Mouse (Mus musculus) v-Abl transformed pro-B cells (cell line): ENCODE measurements around the gene Rsph14.
"Not testable (repeated sequence)": the region's sequence is repeated elsewhere in the genome, so short reads cannot be mapped to it uniquely, and the experiment has no call there.

ENCODE experiments used
- in situ Hi-C, 2 experiments: fragments of 400-800 bp; cut with MboI; formaldehyde crosslinking; loops; one replicate each; pipeline ENCODE4 v1.15.1; 2025; ENCODE audit not compliant: unreplicated experiment in 2 of 2

Rsph14 gene

DNA sequence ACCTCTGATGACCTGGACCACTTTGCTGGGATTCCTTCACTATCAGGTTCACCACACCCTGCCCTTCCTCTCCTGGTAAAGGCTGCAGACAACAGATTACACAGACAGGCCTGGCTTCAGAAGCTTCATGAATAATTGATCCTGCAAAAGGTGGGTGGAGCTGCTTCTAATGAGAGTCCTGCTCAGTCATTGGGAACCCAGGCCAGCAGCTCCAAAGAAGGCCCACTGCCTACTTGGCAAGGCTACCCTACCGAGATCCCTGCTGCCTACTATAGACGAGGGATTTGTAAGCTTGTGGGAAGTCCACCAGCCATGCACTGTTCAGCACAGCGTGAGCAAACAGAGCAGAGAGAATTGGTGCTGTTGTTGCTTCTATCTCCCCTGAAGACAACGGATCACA, 23.9 kb upstream of the Rsph14 start:
- in situ Hi-C loops = loop anchor here (5.0 to 25.0 kb wide), 5 partner anchors 96 to 431 kb away; no protein-coding TSS in a partner anchor

DNA sequence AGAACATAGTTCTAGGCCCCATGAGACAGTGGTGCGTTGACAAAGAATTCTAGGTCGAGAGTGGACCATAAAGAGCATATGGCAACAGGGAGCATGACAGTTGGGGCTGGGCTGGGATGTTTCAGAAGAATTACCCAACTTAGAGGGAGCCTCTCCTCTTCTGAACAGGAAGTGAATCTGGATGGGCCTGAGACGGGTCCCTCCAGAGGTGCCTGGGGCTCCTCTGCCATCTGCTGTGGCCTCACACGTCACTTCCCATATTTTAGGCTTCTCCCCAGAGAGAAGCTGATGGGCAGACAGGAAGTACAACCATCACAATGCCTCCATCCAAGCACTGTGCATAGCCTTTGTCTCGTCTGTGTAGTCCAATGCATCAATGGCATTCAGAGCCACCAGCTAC, 23.3 kb upstream of the Rsph14 start:
- in situ Hi-C loops = loop anchor here (5.0 to 25.0 kb wide), 5 partner anchors 97 to 432 kb away; no protein-coding TSS in a partner anchor

DNA sequence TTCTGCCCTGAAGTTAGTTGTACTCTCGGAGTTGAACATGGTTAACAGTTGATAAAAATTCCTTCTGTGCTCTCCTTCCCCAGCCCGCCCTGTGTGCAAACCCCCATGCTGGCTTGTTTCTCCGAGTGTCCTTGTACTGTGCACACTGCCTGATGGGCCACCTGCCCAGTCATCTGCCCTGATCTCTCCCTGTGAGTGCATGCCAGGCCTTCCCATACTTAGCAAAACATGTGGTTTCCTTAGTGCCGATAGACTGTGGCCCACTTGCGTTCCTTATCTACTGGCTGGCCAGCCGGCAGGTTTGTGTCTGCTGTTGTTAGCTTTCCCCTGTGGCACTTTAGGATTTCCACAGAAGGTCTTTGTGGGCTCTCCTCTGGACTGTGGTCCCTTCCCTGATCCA, 21.7 kb upstream of the Rsph14 start:
- in situ Hi-C loops = loop anchor here (10.0 to 25.0 kb wide), 3 partner anchors 109 to 433 kb away; no protein-coding TSS in a partner anchor

DNA sequence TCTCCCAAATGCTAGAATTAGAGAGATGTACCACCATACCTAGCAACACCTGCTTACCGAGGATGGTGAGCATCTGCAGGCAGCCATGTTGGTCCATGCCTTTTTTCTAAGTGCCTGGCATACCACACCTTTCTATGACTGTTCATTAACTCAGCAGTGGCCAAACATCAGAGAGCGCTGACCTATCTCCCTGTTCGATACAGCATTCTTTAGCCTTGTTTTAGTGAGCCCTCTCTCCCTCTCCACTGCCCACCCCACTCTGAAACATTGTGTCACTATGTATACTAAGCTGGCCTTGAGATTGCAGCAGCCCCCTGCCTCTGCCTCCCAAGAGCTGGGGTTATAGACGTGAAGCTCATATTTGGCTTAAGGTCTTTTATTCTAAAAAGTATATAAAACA, 21.3 kb upstream of the Rsph14 start:
- in situ Hi-C loops = loop anchor here (10.0 to 25.0 kb wide), 3 partner anchors 109 to 434 kb away; no protein-coding TSS in a partner anchor

DNA sequence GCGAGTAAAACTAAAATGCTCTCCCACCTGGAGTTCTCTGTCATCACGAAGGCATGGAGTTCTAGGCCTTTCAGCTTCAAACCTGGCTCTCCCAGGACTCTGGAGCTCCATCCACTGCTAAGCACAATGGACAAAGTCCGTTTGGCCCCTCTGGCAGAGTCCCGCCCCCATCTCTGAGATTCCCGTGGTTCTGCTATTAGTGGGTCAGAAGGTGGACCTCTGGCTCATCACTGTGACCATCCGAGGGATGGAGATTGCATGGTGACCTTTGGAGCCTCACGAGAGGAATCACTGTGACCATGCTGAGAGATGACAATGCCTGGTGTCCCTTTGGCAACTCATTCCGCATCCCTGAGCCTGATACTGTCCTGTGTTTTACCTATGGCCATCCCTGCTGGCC, 20.5 kb upstream of the Rsph14 start:
- in situ Hi-C loops = loop anchor here (10.0 to 25.0 kb wide), 3 partner anchors 108 to 434 kb away; no protein-coding TSS in a partner anchor

DNA sequence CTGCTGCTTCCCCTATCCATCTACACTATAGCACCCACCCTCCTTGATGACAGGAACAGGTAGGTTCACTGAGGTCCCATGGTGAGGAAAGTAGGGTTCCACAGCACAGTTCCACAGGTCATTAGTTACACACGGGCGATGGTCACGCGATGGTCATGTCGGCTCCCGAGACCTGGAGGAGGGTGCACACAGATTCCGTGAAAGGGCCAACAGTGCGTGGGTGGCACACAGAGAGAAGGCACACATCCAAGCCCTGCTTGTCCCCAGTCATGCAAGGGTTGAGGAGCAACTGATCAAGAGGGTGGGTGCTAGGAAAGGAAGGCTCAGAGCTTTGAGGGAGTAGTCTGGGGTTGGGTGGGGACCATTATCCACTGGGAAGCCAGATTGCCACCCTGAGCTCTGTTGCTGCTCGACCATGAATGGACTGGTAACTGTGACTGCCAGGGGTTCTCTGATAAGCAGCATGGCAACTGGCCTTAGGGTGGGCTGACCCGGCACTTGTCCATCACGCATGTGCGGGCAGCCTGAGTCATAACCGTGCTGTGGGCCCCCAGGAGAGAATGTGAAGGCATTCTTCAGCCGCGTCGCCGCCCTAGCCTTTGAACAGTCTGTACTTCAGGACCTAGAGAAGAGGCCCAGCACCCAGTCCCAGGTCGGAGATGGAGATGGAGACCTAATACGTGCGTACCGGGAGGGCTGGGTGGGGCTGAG, 19.1 kb upstream of the Rsph14 start:
- in situ Hi-C loops = loop anchor here (10.0 to 25.0 kb wide), 3 partner anchors 107 to 436 kb away; no protein-coding TSS in a partner anchor

DNA sequence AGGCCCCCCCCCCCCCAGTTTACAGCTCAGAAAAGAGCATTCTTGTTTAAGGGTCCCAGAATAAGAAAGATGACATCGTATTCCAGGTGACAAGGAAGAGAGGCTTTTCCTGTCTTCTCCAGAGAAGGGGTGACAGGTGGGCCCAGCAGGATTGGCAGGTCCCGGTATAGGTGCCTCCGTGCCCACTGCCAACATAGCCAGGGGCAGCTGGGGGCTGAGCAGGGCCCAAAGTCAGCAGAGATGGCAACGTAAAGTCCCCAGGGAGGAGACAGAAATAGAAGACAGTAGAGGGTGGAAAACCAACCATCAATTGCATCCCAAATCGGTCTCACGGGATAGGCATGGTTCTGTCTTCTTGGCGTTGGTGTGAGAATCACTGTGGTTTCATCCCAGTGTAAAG, 16.3 kb upstream of the Rsph14 start:
- in situ Hi-C loops = no loop called here

DNA sequence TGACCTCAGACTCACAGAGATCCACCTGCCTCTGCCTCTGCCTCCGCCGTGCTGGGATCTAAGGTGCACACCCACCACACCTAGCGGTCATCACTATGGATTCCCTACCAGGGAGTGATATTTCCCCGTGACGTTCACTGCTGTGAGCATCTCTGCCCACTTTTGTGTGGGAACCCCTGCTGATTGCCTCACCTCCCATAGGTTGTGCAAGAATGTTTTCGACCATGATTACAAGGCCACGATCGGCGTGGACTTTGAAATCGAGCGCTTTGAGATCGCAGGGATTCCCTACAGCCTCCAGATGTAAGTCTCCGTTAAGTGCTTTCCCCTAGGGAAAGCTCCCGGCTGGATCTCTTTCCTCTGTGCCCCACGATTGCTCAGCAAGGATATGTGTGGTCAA, 13.4 kb upstream of the Rsph14 start:
- in situ Hi-C loops = no loop called here

DNA sequence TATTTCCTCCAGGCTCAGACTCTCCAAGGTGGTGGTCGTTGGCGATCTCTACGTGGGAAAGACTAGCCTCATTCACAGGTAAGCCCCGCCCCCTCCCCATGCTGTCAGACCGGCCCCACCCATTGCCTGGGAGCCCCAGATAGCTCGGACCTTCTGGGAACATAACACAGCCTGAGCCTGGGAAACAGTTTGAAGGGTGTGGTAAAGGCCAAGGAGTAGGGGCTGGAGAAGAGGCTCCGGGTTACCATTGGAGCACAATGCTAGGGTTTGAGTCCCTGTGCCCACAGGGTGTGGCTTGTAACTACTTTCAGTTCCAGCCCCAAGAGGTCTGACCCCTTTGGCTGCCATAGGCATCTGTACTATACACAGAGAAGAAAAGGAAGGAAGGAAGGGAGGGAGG, 12.1 kb upstream of the Rsph14 start:
- in situ Hi-C loops = no loop called here

DNA sequence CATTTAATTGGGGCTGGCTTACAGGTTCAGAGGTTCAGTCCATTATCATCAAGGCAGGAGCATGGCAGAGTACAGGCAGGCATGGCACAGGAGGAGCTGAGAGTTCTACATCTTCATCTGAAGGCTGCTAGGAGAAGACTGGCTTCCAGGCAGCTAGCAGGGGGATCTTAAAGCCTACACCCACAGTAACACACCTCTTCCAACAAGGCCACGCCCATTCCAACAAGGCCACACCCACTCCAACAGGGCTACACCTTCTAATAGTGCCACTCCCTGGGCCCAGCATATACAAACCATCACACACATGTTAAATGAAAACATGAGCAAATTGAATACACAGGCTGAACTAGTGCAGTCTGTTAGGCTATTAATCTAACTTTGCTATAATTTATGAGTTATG, 9.7 kb upstream of the Rsph14 start:
- in situ Hi-C loops = not testable (repeated sequence)

DNA sequence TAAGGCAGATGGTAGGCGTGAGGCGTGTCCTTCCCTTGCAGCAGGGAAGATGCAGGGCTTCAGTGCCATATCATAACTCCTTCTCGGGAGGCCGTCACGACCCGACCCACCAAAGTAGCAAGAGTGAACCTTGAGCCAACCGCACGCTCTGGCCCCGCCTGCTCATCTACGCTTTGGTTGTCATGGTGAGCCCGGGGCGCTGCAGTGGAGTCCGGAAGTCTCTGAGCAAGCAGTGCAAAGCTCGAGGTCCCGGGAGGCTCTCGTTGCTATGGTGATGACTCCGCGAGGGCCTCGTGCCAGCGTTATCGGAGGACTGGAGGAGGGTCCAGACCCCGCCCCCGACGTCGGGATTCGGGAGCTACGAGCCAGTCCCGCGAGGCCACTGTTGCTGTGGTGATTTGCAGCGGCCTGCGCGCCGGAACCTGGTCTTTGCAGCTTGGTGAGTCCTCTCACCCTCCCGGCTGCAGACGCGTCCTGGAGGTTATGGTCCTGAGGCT, 4.5 kb upstream of the Rsph14 start, which contains the start of gene Rab36:
Gene Rab36 (plus strand): TSS at position 176 of the 497 bp plus-strand sequence.
- in situ Hi-C loops = no loop called here

DNA sequence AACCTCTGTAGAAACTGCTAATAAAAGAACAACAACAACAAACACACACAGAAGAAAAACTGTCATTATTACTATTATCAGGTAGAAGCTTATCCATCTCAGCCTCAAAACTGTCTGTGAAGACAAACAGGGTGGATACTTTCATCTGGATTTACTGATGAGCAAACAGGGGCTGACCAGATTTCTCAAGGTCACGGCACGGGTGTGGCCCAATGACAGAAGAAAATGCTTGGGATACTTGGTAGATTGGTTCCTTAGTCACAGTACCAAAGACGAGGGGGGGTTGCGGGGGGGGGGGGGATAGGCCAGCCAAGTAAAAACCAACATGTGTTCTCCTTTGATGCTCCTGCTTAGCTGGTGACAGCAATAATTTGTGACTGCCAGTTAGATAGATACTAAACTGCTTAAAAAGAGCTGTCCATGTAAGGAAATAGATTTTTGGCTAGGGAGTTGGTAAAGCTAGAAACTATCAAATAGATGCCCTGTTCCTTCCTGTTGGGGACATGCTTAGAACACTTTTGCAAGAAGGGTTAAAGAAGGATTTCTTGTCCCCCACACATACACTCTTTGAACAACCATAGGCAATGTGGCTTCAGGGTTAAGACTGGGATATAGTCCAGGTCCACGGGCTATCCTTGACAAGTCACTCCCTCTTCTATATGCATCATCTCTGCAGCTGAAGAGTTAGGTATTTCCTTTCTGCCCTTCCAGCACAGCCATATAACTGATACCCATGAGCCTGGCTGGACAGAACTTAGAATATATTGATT, 856 bp downstream of the Rsph14 start:
- in situ Hi-C loops = no loop called here

DNA sequence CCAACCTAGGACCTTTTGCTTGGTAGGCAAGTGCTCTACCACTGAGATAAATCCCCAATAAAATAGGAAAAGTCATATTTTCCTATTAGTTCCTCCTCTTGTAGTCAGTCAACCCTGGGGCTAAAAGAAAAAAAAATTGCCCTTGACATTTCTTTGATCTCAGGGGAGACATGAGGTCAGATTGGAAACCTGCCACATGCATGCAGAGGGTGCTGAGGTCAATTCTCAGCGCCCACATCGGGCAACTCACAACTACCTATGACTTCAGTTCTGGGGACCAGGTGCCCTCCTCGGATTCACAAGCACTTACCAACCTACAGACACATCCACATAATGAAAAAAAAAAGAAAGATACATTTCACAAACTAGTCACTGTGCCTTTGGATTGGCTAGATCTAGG, 2.2 kb downstream of the Rsph14 start:
- in situ Hi-C loops = no loop called here

DNA sequence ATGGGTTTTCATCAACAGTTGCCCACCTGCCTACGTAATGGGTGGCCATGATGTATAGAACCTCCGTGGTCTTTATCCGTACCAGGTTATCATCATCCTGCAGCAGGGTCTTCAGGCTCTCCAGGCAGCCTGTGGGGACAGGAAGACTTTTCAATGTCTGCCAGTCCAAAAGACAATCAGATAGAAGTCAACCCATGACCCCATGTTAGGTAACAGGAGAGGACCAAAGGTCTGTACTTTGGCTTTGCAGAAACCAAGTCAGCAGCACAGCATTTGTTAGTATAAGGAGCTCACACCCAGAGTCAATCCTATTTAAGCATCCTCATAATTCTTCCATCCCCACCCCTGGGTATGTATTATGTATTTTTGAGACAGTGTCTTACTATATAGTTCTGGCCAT, 2.7 kb downstream of the Rsph14 start:
- in situ Hi-C loops = no loop called here

DNA sequence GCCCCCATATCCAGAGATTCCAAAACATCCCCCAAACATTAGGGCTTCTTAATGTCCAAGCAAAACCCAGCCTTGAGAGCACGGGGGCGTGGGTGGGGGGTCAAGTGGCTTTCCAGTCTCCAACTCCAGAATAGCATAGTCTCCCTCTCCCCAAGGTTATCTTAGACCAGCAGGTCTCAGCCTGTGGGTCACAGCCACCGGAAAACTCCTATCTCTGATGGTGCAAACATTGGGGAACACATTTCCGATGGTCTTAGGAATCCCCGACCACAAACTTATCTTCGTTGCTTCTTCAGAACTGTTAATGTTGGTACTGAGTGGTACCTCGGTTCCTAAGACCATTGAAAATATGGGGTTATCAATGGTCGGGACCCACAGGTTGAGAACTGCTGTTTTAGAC, 3.6 kb downstream of the Rsph14 start:
- in situ Hi-C loops = no loop called here

DNA sequence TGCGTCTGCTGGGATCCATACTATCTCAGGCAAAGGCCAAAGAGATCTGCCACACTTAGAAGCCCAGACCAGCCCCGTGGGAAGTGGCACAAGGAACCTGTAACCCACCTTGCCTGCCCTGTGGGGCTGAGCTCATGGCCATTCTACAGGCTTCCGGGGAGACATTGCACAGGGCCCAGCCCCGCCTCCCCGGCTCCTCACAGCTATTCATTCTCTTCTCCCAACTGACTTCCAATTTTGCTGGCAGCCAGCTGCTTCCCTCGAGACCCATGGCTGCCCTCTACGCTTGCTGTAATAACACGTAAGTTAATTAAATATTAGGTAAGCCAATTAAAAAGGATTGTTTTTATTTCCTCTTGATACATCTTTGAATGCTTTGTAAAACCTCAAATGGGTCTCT, 5.9 kb downstream of the Rsph14 start:
- in situ Hi-C loops = no loop called here

DNA sequence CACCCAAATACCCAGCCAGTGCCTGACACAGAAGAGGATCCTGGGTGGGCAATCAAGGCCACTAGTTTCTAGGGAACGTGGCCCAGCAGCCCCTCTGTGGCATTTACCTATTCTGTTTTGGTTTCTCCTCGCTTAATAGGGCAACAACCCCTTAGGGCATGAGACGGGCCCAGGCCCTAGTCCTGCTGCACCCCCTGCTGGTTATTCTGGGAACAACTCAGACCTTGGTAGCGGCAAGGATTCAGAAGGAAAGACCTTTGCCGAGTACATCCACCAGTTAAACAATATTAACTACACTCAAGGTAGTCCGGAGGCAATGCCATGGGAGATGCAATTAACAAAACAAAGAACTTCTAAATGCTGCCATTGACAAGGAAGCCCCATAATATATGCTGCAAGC, 11.2 kb downstream of the Rsph14 start:
- in situ Hi-C loops = loop anchor here in 1 of 2 experiments (5.0 to 25.0 kb wide), 2 partner anchors 84 to 559 kb away; no protein-coding TSS in a partner anchor

DNA sequence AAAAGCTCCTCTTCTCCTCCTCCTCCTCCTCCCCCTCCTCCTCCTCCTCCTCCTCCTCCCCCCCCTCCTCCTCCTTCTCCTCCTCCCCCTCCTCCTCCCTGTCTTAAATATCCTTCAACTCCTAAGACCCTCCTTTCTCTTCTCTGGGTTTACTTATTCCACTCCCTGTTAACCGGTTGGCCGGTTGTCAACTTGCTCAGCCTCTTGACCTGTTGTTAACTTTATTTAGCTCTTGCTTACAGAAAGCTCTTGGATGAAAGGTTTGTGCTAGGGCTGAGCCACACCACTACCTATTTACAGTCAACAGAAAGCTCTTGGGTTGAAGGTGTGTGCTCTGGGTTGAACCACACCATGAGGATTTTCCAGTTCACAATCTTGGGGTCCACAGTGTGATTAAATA, 12.1 kb downstream of the Rsph14 start:
- in situ Hi-C loops = loop anchor here in 1 of 2 experiments (5.0 to 25.0 kb wide), 2 partner anchors 83 to 558 kb away; no protein-coding TSS in a partner anchor

DNA sequence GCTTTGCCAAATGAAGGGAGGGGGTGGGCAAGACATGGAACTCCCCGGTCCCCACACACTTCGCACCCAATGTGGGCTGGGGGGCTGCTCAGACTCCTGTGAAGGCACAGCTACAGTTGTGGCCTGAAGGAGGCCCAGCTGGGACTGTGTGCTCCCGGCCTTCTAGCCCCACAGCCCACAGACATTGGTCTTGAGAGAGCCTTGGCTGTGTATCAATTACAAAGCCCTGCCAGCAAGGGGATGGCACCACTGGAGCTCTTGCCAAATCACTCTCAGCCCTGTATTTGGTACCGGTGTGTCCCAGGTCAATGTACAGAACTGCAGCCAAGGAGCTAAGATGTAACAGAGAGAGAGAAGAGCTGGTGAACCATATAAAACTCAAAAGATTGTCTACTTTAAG, 15.9 kb downstream of the Rsph14 start:
- in situ Hi-C loops = loop anchor here in 1 of 2 experiments (25.0 kb wide), 1 partner anchor 554 kb away; no protein-coding TSS in a partner anchor

DNA sequence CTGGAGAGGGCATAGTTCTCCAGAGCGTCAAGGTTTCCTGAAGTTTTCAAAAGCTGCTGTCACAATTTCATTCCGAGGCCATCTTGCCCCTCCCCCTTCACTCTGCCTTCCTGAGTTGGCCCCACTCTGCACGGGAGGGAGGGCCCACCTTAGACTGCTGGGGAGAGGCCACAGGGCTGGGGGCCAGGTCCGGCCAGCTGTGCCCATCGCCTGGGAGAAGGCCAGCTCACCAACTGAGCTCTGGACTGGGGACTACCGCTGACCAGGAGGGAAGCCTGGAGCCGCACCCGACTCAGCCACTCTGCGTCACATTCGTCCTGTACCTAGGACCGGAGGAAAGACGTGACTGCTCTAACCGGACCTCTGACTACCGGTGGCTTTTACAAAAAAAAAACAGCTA, 16.9 kb downstream of the Rsph14 start:
- in situ Hi-C loops = loop anchor here in 1 of 2 experiments (25.0 kb wide), 1 partner anchor 553 kb away; no protein-coding TSS in a partner anchor

DNA sequence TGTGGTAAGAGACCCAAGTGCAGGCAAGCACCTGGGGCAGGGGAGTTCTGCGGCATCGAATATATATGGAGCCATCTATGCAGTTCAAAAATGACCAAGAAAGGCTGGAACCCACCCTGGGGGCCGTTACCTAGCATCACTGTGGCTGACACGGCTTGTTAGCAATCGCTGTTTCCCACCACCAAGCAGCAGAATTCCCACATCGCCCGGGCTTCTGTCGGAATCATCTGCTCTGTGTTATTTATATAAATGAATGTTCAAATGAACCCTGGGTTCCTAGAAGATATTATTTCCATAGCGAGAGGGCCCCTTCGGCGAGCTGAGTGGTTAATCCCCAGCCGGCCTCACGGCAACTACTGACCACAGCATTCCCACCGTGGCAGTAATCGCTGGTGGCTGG, 21.7 kb downstream of the Rsph14 start:
- in situ Hi-C loops = loop anchor here in 1 of 2 experiments (25.0 kb wide), 1 partner anchor 548 kb away; no protein-coding TSS in a partner anchor
